In genomic region chr11:100619982-100620381, GRCm38 (mm10) we compare ENCODE assay signal across 8 mouse cellular contexts. TPM values are rescaled to one million over a fixed set of nuclear protein-coding genes. Genes with fewer than 3 reads are reported as not detected.
DNase-seq lines count a peak whose midpoint lies in the region; ATAC-seq and TF ChIP-seq lines count a peak whose summit lies in the region.

Dnajc7 (minus strand) TSS chr11:100620168.

- peaks cover 37% of the 10 kb centered on the region for H3K4me1 ChIP-seq in lung, embryonic 15.5 days
- peaks cover 2% of the 10 kb centered on the region; the same call in 1 of the 2 replicates for H3K4me1 ChIP-seq in bone marrow, adult 2 months (ENCODE audit: control insufficient read depth, insufficient read depth, low read length)

- no peak for TF ChIP-seq CTCF in bone marrow, adult 2 months (IDR thresholded peaks at IDR 0.05; ENCODE audit: control insufficient read depth, insufficient read depth, low read length)

- TF ChIP-seq POLR2A in bone marrow, adult 2 months (IDR thresholded peaks at IDR 0.05; ENCODE audit: borderline replicate concordance, control insufficient read depth, low read depth, low read length), result no peak

- H3K4me3 ChIP-seq in lung, embryonic 15.5 days, result peak within 1 kb of the TSS; percentile 81
- peak within 1 kb of the TSS; percentile 92 for H3K4me3 ChIP-seq in bone marrow, adult 2 months (replicated peaks; ENCODE audit: control insufficient read depth, low read depth, low read length)

- H3K4me2 ChIP-seq in lung, embryonic 15.5 days, result peak within 1 kb of the TSS; percentile 85

- 3% methylated on average over 11 of the region's 11 CpGs for WGBS in lung, embryonic 15.5 days
- WGBS in bone marrow, adult 2 months, result 18% methylated on average over 11 of the region's 11 CpGs
- 5% methylated on average over 11 of the region's 11 CpGs for WGBS in large intestine, adult 2 months

- no peak for DNase-seq in lung, postnatal 10 days
- no peak for DNase-seq in gastrocnemius, postnatal 4 days (ENCODE audit: low spot score in 2 of 2)
- DNase-seq in large intestine, adult 2 months (ENCODE audit: low read depth, low spot score), result no peak
- DNase-seq in mesoderm, embryonic 11.5 days (ENCODE audit: low read depth, low spot score), result peak; percentile 70
- DNase-seq in cerebellum, adult 9-11 months, result no peak
- DNase-seq in frontal cortex, postnatal 10 days (ENCODE audit: low spot score in 2 of 2), result no peak

- H3K36me3 ChIP-seq in lung, embryonic 15.5 days, result peaks cover 6% of the 10 kb centered on the region; the same call in 1 of the 2 replicates

- peak within 1 kb of the TSS; percentile 92 for H3K27ac ChIP-seq in lung, embryonic 15.5 days
- peak within 1 kb of the TSS; percentile 76 for H3K27ac ChIP-seq in bone marrow, adult 2 months (ENCODE audit: control insufficient read depth, insufficient read depth, low read depth, low read length, poor library complexity)

- H3K9me3 ChIP-seq in lung, embryonic 15.5 days, result no peaks in the 10 kb centered on the region

- peak within 1 kb of the TSS; percentile 70 for H3K9ac ChIP-seq in lung, embryonic 15.5 days

- no peaks in the 10 kb centered on the region for H3K27me3 ChIP-seq in lung, embryonic 15.5 days

- no peak for ATAC-seq in lung, embryonic 15.5 days (ENCODE audit: borderline replicate concordance, extremely low read depth, low FRiP score, low TSS enrichment)

RNA-seq across cellular contexts. Expression of gene Dnajc7, which starts in this region (rescaled TPM):
- 215 and 229 TPM in 2 replicates for polyA plus RNA-seq in lung, embryonic 15.5 days (2015; fragmentation: Nextera tagmentation; extraction: Ambion mirVana)
- polyA plus RNA-seq in bone marrow, adult 2 months (2011; ENCODE audit: insufficient read depth, insufficient read length, low replicate concordance, missing spikeins), result 603 and 838 TPM in 2 replicates
- 100 to 1,000 TPM; 192 to 239 TPM for total RNA-seq in gastrocnemius, postnatal 4 days (2021)
- 53.6 and 60.9 TPM in 2 replicates for polyA plus RNA-seq in large intestine, adult 2 months (2012; rRNA removed)
